Mouse (Mus musculus) hindbrain, postnatal 0 days (tissue): ENCODE results near the gene Gm20388. TPM values are rescaled to one million over a fixed set of nuclear protein-coding genes. Genes with fewer than 3 reads are reported as not detected.

Experiments used
- ATAC-seq: fragments of 200-750 bp; cut with Nextera tagmentation; 2 replicates; pipeline ENCODE4 v1.8.0; 2017; ENCODE audit warnings: mild to moderate bottlenecking, moderate TSS enrichment, moderate library complexity
- DNase-seq: peaks from one replicate; pipeline ENCODE4 v3.0.0-alpha.2; 2015; ENCODE audit warnings: low spot score
- H3K27ac ChIP-seq: fragments of 300-500 bp; sonication (generic); 2 replicates; pipeline ENCODE4 v1.5.1; 2014; ENCODE audit warnings: mild to moderate bottlenecking
- H3K27me3 ChIP-seq: fragments of 300-500 bp; sonication (generic); 2 replicates; pipeline ENCODE4 v1.6.1; 2014; ENCODE audit warnings: low read length, mixed read lengths; ENCODE audit not compliant: insufficient read depth
- H3K36me3 ChIP-seq: fragments of 300-500 bp; sonication (generic); 2 replicates; pipeline ENCODE4 v1.6.1; 2014; ENCODE audit warnings: low read length, mixed read lengths; ENCODE audit not compliant: insufficient read depth
- H3K4me1 ChIP-seq: fragments of 300-500 bp; sonication (generic); 2 replicates; pipeline ENCODE4 v1.6.1; 2014; ENCODE audit warnings: antibody characterized with exemption, low read length, mixed read lengths; ENCODE audit not compliant: insufficient read depth
- H3K4me2 ChIP-seq: fragments of 300-500 bp; sonication (generic); 2 replicates; pipeline ENCODE4 v1.6.1; 2014; ENCODE audit warnings: low read depth, mild to moderate bottlenecking, low read length, moderate library complexity, mixed read lengths
- H3K4me3 ChIP-seq: fragments of 300-500 bp; sonication (generic); 2 replicates; pipeline ENCODE4 v1.5.1; 2014; ENCODE audit warnings: low read length
- H3K9ac ChIP-seq: fragments of 300-500 bp; sonication (generic); replicated peaks from 2 replicates; pipeline ENCODE4 v1.6.1; 2014; ENCODE audit warnings: mild to moderate bottlenecking, low read length, moderate library complexity, mixed read lengths
- H3K9me3 ChIP-seq: fragments of 300-500 bp; sonication (generic); 2 replicates; pipeline ENCODE4 v1.6.1; 2016; ENCODE audit warnings: low read length, mixed read lengths
- CTCF ChIP-seq: IDR thresholded peaks from 2 replicates; pipeline ENCODE4 v1.5.1; 2016; ENCODE audit warnings: antibody characterized with exemption, control low read depth, low read depth
- WGBS: fragments of 180-500 bp; shearing (Covaris S2); extraction: QIAGEN DNeasy Blood & Tissue Kit; methylation state at CpG from one replicate; pipeline ENCODE4 v1.1.7; 2014; 5-methylcytosine and 5-hydroxymethylcytosine counted together
- polyA plus RNA-seq: library from polyadenylated mRNA; unstranded; fragments of >200 nt; fragmentation: Nextera tagmentation; extraction: Ambion mirVana; gene quantifications from 2 replicates; pipeline ENCODE4 v1.2.1, GENCODE M21; 2015
- total RNA-seq: library from RNA; depleted of rRNA; stranded (reverse); fragments of >200 nt; gene quantifications from 2 replicates; pipeline ENCODE4 v1.2.3, GENCODE M21; 2014

The Gm20388 gene
- total and polyA plus RNA-seq, 2 experiments from 2014 or later, result 71.3 TPM; not detected in 1

DNA sequence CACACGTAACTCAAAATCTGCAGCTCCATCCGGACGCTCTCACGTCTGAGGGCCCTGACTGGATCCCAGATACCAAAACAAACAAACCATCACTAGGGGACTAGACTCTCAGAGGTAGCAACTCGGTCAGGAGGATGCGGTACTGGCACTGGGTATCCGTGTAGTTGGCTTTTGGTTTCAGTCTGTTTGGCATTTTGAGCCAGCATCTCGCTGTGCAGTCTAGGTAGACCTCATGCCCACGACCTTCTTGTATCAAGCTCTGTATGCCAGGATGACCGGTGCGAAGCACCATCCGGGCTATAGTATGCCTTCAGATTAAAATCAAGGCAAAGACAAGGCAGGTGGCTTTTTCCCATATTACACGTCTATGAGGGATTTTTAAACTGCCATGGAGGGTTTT is 3916.9 kb downstream of the Gm20388 start:
- no peak overlapping the region for H3K4me2 ChIP-seq
- 92% methylated on average over 13 of the region's 13 CpGs for whole genome bisulfite sequencing
- no peaks in the 10 kb centered on the region for H3K9me3 ChIP-seq
- H3K27me3 ChIP-seq, result no peaks in the 10 kb centered on the region
- H3K36me3 ChIP-seq, result peaks cover 63% of the 10 kb centered on the region
- ATAC-seq (no peak), DNase-seq (no peak)
- H3K27ac ChIP-seq, result no peak overlapping the region
- no peak overlapping the region for H3K9ac ChIP-seq
- no peak overlapping the region for H3K4me3 ChIP-seq
- H3K4me1 ChIP-seq, result no peaks in the 10 kb centered on the region
- no peak for TF ChIP-seq CTCF

DNA sequence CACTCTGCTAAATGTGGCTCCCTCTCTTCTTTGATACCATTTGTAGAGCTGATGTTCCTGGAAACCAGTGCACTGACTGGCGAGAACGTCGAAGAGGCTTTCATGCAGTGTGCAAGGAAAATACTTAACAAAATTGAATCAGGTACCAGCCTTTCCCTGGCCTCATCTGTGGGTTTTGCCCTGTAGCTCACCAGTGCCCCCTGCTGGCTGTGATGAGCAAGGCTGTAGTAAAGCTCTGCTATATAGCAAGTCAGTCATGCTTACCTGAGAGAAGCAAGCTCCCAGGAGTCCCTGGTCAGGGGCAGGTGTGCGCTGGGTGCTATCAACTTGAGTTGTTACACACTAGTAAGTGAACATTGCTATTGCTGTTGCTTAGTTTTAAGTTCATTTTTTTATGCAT is 3922.1 kb downstream of the Gm20388 start:
- 95% methylated on average over 4 of the region's 4 CpGs for WGBS
- peaks cover 68% of the 10 kb centered on the region for H3K36me3 ChIP-seq
- H3K27ac ChIP-seq, result no peak overlapping the region
- DNase-seq (no peak), ATAC-seq (no peak)
- no peaks in the 10 kb centered on the region for H3K9me3 ChIP-seq
- no peak overlapping the region for H3K4me3 ChIP-seq
- no peaks in the 10 kb centered on the region for H3K27me3 ChIP-seq
- H3K4me1 ChIP-seq, result no peaks in the 10 kb centered on the region
- peak; percentile 62 for TF ChIP-seq CTCF
- no peak overlapping the region for H3K9ac ChIP-seq
- H3K4me2 ChIP-seq, result no peak overlapping the region

DNA sequence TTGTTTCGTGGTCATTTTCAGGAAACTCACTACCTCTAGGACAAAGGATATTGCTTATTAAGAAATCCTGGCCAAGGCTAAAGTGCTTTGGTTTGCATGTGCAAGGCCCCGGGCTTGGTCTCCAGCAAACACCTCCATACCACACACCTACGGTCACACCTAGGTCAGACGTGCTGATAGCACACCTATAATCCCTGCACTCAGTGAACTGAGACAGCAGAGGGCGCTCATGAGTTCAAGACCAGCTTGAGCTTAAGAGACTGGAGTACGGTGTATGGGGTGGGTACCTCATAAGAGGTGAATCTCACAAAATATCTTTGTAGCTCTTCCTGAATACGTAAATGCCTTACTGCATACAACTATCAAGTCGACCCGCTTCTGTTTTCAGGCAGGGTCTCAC is 3924.8 kb downstream of the Gm20388 start:
- H3K9ac ChIP-seq, result no peak overlapping the region
- ATAC-seq (peak; percentile 70; the same call in 1 of the 2 replicates), DNase-seq (peak; percentile 85)
- H3K4me1 ChIP-seq, result no peaks in the 10 kb centered on the region
- H3K36me3 ChIP-seq, result peaks cover 45% of the 10 kb centered on the region
- 58% methylated on average over 9 of the region's 9 CpGs for WGBS
- no peak overlapping the region for H3K4me2 ChIP-seq
- no peaks in the 10 kb centered on the region for H3K27me3 ChIP-seq
- peak; percentile 84 for TF ChIP-seq CTCF
- no peaks in the 10 kb centered on the region for H3K9me3 ChIP-seq
- H3K27ac ChIP-seq, result no peak overlapping the region
- no peak overlapping the region for H3K4me3 ChIP-seq

DNA sequence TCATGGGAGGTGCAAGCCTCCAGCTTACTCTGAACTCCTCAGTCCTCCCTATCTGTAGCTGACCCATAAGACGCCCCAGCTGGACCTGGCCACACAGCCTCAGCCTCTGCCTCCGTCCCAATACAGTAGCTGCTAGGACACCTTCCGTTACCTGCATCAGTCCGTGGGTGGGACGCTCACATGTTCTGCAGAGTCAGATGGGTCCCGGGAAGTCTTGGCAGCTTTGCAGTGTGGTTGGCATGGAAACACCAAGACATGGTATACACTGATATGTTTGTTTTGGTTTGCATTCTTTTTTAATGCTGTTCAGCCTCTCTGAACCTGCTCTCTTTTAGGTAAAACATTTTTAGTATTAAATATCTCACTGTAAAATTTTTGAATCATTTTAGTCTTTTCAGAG is 3925.7 kb downstream of the Gm20388 start:
- Histone ChIP-seq H3K9ac (no peak overlapping the region), H3K36me3 (peaks cover 39% of the 10 kb centered on the region), H3K9me3 (no peaks in the 10 kb centered on the region), H3K4me1 (no peaks in the 10 kb centered on the region), H3K4me2 (no peak overlapping the region), H3K27me3 (no peaks in the 10 kb centered on the region), H3K27ac (no peak overlapping the region), H3K4me3 (no peak overlapping the region)
- ATAC-seq (no peak), DNase-seq (no peak)
- 83% methylated on average over 6 of the region's 6 CpGs for WGBS
- no peak for TF ChIP-seq CTCF

DNA sequence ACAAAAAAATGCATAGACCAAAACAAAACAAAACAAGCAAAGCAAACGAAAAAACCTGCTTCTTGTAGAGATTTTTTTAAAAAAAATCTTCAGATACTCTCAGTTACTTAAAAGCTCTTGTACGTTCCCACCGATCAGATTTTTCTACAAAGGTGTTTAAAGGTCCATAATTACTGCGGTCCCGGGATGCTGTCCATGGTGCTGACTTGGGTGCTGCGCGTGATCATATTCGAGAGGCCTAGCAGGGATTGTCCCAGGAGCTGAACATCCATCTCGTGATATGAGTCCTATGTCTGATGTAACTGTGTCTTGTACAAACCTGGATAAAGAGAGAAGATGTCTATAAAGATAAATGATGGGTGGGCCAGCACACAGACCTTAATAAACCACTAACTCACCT is 3927.9 kb downstream of the Gm20388 start:
- Histone ChIP-seq H3K36me3 (peaks cover 19% of the 10 kb centered on the region), H3K4me1 (no peaks in the 10 kb centered on the region), H3K9me3 (no peaks in the 10 kb centered on the region), H3K27ac (no peak overlapping the region), H3K27me3 (no peaks in the 10 kb centered on the region), H3K9ac (no peak overlapping the region), H3K4me3 (no peak overlapping the region), H3K4me2 (no peak overlapping the region)
- DNase-seq (no peak), ATAC-seq (no peak)
- WGBS, result 80% methylated on average over 9 of the region's 9 CpGs
- no peak for TF ChIP-seq CTCF

DNA sequence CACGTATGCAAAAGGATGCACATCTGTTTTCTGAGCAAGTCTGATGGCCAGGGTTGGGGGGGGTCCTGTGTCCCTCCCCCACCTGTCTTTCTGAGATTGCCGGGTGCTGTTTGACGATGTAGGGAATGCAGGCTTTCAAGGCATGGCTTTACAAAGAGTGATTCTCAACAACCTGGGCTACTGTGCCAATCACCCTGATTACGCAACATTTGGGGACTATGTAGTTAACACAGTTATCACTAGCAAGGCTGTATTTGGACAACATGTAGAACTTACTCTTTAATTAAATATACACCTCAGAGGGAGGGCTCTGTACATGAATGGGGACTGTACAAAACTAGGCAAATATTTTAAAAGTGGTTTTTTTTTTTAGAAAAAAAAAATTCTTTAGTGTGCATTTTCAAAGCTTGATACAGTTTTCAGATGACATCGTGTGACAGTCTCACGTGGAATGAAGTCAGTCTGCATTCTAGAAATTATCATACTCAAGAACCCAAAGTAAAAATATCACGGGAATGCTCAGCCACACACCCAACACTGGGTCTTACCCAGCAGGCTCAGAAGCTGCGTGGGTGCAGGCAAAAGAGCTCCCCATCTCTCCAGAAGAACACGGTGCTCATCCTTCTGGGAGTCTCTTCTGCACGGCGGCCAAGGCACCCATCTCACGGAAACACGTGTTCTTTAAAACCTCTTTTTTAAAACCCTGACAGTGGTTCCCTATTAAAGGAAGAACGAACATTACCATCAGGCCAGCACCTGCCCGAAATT is 3930.1 kb downstream of the Gm20388 start:
- Histone ChIP-seq H3K27ac (no peak overlapping the region), H3K36me3 (peaks cover 3% of the 10 kb centered on the region; the same call in 1 of the 2 replicates), H3K27me3 (no peaks in the 10 kb centered on the region), H3K4me3 (no peak overlapping the region), H3K4me2 (no peak overlapping the region), H3K9ac (no peak overlapping the region), H3K9me3 (no peaks in the 10 kb centered on the region), H3K4me1 (no peaks in the 10 kb centered on the region)
- 91% methylated on average over 15 of the region's 15 CpGs for WGBS
- TF ChIP-seq CTCF, result no peak
- DNase-seq (no peak), ATAC-seq (no peak)

DNA sequence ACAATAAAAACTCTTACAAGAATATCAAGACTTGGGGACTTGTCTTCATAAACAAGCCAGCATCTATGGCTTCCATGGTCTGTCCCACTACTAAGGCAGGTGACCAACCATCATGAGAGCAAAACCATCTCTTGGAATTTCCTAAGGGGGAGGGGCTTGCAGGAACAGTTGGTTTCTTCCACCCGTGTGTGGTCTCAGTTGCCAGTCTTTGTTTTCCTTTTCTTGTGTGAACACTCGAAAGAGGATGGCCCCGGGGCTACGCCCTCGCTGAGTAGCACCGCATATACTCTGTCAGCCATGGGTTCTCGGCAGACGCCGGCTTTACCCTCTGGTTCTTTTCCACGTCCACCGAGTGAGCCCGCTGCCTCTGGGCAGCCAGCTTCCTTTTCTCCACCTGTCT is 3931.4 kb downstream of the Gm20388 start:
- H3K36me3 ChIP-seq, result peaks cover 3% of the 10 kb centered on the region; the same call in 1 of the 2 replicates
- ATAC-seq (no peak), DNase-seq (no peak)
- no peak overlapping the region for H3K4me3 ChIP-seq
- no peak overlapping the region for H3K4me2 ChIP-seq
- no peaks in the 10 kb centered on the region for H3K27me3 ChIP-seq
- no peak overlapping the region for H3K9ac ChIP-seq
- no peaks in the 10 kb centered on the region for H3K4me1 ChIP-seq
- TF ChIP-seq CTCF, result no peak
- no peak overlapping the region for H3K27ac ChIP-seq
- 87% methylated on average over 12 of the region's 12 CpGs for WGBS
- H3K9me3 ChIP-seq, result no peaks in the 10 kb centered on the region
